Mouse (Mus musculus) T-cell, adult 2 months (primary cell): Measurements from ENCODE around the gene Hrh1.

Experiments
- DNase-seq: peaks from one replicate; pipeline ENCODE4 v3.0.0; 2022; ENCODE audit warnings: low spot score

The Hrh1 gene

GRCm38 (mm10) chr6:114397691-114398217, at the start of gene Hrh1:
Gene Hrh1, plus strand, starts transcription at chr6:114397936.
- peak; percentile 26 for DNase-seq

GRCm38 (mm10) chr6:114354635-114355034, 43.1 kb upstream of the Hrh1 start:
- no peak for DNase-seq

- DNase-seq: no peak
Observed at GRCm38 (mm10) chr6:114358171-114358570, 39.6 kb upstream of the Hrh1 start.

DNA sequence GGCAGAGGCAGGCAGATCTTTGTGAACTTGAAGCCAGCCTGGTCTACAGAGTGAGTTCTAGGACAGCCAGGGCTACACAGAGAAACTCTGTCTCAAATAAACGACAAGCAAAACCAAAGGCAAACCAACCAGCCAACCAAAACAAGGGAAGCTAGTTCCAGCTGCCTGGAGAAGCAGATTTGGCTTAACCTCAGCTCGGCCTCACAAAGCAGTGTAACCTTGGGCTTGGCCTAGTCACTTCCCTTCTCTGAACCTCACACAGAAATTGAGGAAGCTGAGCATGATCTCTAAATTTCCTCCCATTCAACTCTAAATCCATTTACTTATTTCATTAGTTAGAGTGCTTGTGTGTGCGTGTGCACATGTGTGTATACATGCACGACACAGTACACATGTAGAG, 35.4 kb upstream of the Hrh1 start:
- DNase-seq: no peak

- DNase-seq: no peak
Observed at GRCm38 (mm10) chr6:114363740-114364139, 34.0 kb upstream of the Hrh1 start.

GRCm38 (mm10) chr6:114364734-114365133, 33.0 kb upstream of the Hrh1 start:
- no peak for DNase-seq

GRCm38 (mm10) chr6:114366191-114366590, 31.5 kb upstream of the Hrh1 start:
- no peak for DNase-seq

- no peak for DNase-seq
Observed at GRCm38 (mm10) chr6:114367681-114368080, 30.1 kb upstream of the Hrh1 start.

GRCm38 (mm10) chr6:114368196-114368595, 29.5 kb upstream of the Hrh1 start:
- DNase-seq: no peak

- no peak for DNase-seq
Observed at GRCm38 (mm10) chr6:114372741-114373140, 25.0 kb upstream of the Hrh1 start.

- DNase-seq: no peak
Observed at GRCm38 (mm10) chr6:114380872-114381271, 16.9 kb upstream of the Hrh1 start.

DNA sequence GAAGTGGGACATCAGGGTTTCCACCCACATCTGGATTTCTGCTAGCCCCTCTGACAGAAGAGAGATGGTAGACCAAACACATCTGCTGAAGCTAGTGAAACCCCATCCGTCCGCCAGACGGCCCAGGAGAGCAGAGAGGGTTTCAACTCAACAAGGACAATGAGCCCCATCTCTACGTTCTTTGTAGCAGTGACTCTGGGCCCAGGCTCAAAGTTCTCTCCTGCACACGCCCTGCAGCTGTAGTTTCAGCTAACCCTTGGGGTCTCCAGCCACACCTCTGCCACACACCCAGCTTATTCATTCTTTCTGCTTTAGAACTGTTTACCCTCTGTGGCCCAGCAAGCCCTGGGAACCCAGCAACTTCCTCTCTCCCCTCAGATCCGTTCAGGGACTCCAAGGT, 10.4 kb upstream of the Hrh1 start:
- DNase-seq: no peak

DNA sequence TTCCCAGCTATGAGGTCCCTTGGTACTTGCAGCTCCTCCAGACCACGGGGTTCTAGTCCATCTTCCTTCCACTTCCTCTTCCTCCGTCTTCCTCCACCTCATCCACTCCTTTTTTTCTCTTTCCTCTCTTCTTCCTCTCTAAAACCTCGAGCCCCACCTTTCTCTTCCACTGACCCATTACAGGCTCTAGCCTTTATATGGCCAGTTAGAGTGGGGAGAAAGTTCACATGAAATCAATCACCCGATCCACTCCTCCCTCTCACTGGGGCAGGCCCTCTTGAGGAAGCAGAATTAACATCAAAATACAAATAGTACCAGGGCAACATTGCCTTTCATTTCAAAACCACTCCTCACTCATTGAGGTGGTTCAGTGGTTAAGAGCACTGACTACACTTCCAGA, 9.9 kb upstream of the Hrh1 start:
- DNase-seq: no peak

GRCm38 (mm10) chr6:114390129-114390528, 7.6 kb upstream of the Hrh1 start:
- no peak for DNase-seq

DNA sequence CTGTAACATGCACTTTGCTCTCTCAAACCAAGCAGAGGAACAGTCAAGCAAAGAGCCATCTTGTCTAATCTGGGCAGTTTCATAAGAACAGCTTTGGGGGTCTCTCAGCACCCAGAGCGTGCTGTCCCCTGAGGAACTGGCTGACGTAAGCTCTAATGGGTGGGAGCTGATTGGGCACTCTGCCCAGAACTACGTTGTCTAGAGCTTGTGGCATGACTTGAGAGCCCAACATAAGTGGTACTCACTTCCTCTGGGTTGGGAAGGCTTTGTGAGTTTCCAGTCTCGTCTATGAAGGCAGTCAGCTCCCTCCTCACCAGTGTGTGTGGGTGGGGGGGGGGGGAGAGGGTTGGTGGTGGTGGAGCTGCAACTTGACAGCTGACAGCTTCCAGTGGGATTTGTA, 2.8 kb upstream of the Hrh1 start:
- no peak for DNase-seq

GRCm38 (mm10) chr6:114396605-114397004, 1.1 kb upstream of the Hrh1 start:
- DNase-seq: no peak

- no peak for DNase-seq
Observed at GRCm38 (mm10) chr6:114397280-114397679, 456 bp upstream of the Hrh1 start.

DNA sequence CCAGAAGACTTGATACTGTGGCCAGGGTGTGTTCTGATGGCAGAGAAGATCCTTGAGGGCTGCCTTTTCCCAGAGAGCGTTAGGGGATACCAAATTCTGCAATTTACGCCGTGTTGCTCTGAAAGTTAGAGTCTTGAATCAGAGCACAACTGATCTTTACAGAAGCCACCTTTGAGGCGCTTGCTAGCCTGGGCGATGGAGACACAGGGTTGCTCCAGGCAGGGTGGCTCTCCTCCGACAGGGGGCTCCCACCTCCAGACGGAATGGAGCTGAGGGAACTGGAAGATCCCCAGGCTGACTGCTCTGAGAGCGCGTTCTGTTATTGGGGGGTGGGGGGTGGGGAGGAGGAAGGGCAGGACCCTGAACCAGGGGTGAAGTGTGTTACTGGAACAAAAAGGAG, 890 bp downstream of the Hrh1 start:
- DNase-seq: no peak

GRCm38 (mm10) chr6:114400387-114400786, 2.7 kb downstream of the Hrh1 start:
- DNase-seq: no peak

DNA sequence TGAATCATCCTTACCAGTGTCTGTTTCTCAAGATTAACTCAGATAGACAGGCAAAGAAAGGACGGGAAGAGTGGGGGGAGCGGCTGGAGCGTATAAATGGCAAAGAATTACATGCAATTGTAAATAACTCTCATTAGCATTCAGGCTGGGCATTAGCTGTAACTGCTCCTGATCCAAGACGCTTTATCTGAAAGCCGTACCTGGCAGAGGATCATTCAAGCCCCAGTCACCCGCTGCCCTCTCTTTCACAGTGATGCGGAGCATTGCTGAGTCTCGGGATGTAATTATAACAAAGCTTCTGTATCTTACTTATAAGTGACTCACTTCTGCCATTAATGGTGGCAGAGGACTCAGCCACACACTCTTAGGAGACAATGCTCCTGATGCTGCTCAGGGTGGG, 3.1 kb downstream of the Hrh1 start:
- no peak for DNase-seq

DNA sequence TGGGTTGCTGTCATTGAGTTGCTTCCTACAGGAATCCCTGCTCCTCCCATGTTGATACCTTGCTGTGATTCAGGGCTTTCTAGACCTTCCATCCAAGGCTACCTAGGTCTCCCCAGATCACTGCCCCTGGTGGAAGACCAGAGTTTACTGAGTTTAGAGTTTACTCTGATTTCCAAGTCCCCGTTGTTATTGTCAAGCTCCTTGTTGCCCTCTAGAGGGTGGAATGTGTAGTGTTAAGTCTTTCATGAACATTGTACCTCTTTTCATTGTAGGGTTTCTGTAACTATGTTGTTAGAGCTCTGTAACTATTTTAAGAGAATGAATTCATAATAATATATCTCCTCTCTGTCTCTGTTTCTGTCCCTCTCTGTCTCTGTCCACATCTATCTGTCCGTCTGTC, 4.4 kb downstream of the Hrh1 start:
- no peak for DNase-seq

- DNase-seq: no peak
Observed at GRCm38 (mm10) chr6:114403632-114404031, 5.9 kb downstream of the Hrh1 start.

DNA sequence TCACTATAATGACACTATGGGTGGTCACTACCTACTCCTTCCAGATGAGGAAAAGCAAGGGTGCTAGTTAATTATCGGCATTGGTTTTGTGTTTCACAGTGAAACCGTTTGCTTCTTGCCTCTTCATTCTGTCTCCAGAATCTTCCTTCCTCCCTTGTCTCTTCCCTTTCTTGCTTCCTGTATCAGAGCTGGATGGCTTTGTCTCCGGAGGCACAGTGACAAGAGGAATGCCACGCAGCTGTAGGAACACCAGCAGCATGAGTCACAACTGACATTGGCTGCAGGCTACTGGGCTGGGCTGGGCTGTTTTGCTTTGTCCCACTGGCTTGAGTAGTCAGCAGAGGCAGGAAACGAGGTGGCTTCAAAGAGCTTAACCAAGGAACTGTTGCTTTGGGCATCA, 6.4 kb downstream of the Hrh1 start:
- DNase-seq: no peak

DNA sequence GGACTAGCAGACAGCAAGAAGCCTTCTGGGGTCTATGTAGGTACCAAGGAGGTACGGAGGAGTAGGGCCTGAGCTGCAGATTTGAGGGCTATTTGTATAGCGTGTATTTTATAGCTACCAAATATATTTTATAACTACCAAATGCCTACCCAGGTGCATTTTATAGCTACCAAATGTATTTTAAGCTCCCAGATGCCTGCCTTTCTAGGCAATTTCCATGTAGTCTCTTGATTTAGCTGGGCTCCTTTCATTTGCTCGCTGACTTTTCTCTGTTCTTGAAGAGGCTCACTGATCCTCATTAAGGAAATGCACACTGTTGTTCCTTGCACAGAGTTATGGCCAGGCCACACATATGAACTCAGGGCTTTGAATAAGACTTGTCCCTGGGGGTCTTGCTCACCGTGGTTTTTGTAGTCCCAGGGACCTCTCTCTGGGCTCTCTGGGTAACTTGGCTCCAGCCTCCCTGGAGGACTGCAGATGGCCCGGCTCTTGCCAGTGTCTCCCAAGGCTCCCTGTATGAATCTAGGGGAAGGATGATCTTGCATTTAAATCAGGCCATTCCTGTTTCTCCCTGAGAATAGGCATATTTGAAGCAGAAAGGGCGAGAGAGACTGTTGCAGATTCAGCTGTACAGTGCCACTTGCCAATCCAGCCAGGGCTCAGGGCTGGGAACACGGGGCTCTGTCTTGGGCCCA, 7.2 kb downstream of the Hrh1 start:
- no peak for DNase-seq
